Mouse (Mus musculus) lung, embryonic 15.5 days (tissue): Measurements from ENCODE around the gene Pign. TPM values are rescaled to one million over a fixed set of nuclear protein-coding genes. Genes with fewer than 3 reads are reported as not detected.
A peak's percentile ranks its signal among the peaks of the same experiment; 100 is the strongest.

Experiments
- ATAC-seq: fragments of 200-750 bp; cut with Nextera tagmentation; 2 replicates; pipeline ENCODE4 v1.8.0; 2017; ENCODE audit warnings: moderate number of reproducible peaks, borderline replicate concordance; ENCODE audit not compliant: low FRiP score, low TSS enrichment; ENCODE audit errors: extremely low read depth
- H3K27ac ChIP-seq: fragments of 300-500 bp; sonication (generic); 2 replicates; pipeline ENCODE4 v1.5.1; 2015; ENCODE audit warnings: moderate library complexity, mild to moderate bottlenecking, inconsistent platforms
- H3K27me3 ChIP-seq: fragments of 300-500 bp; sonication (generic); 2 replicates; pipeline ENCODE4 v1.6.1; 2015; ENCODE audit warnings: inconsistent platforms
- H3K36me3 ChIP-seq: fragments of 300-500 bp; sonication (generic); 2 replicates; pipeline ENCODE4 v1.6.1; 2015; ENCODE audit warnings: inconsistent platforms
- H3K4me1 ChIP-seq: fragments of 300-500 bp; sonication (generic); 2 replicates; pipeline ENCODE4 v1.6.1; 2015; ENCODE audit warnings: inconsistent platforms
- H3K4me2 ChIP-seq: fragments of 300-500 bp; sonication (generic); 2 replicates; pipeline ENCODE4 v1.6.1; 2015; ENCODE audit warnings: inconsistent platforms, mild to moderate bottlenecking, moderate library complexity
- H3K4me3 ChIP-seq: fragments of 300-500 bp; sonication (generic); 2 replicates; pipeline ENCODE4 v1.5.1; 2015; ENCODE audit warnings: mild to moderate bottlenecking, inconsistent platforms
- H3K9ac ChIP-seq: fragments of 300-500 bp; sonication (generic); 2 replicates; pipeline ENCODE4 v1.6.1; 2015; ENCODE audit warnings: inconsistent platforms
- H3K9me3 ChIP-seq: fragments of 300-500 bp; sonication (generic); 2 replicates; pipeline ENCODE4 v1.6.1; 2016; ENCODE audit warnings: inconsistent platforms
- whole genome bisulfite sequencing: fragments of 180-500 bp; shearing (Covaris S2); methylation state at CpG from one replicate; pipeline ENCODE4 v1.1.7; 2015; 5-methylcytosine and 5-hydroxymethylcytosine counted together
- polyA plus RNA-seq: library from polyadenylated mRNA; unstranded; fragments of >200 nt; fragmentation: Nextera tagmentation; extraction: Ambion mirVana; gene quantifications from 2 replicates; pipeline ENCODE4 v1.2.1, GENCODE M21; 2015

The Pign gene
- polyA plus RNA-seq, 1 experiment from 2014 or later: 14.7 TPM

GRCm38 (mm10) chr1:105662820-105663170 is 682 bp downstream of the Pign start:
- WGBS: 6% methylated on average over 6 of the region's 6 CpGs
- H3K4me1 ChIP-seq: peaks cover 6% of the 10 kb centered on the region; the same call in 1 of the 2 replicates
- no peaks in the 10 kb centered on the region for H3K9me3 ChIP-seq
- no peaks in the 10 kb centered on the region for H3K36me3 ChIP-seq
- peak overlapping the region; percentile 62 for H3K9ac ChIP-seq
- no peaks in the 10 kb centered on the region for H3K27me3 ChIP-seq
- no peak for ATAC-seq
- H3K4me2 ChIP-seq: peak overlapping the region; percentile 59
- H3K4me3 ChIP-seq: peak overlapping the region; percentile 98
- H3K27ac ChIP-seq: peak overlapping the region; percentile 64

- Histone ChIP-seq H3K4me3 (no peak overlapping the region), H3K9ac (no peak overlapping the region), H3K4me2 (no peak overlapping the region), H3K27me3 (no peaks in the 10 kb centered on the region), H3K4me1 (no peaks in the 10 kb centered on the region; the same call in 1 of the 2 replicates), H3K9me3 (no peaks in the 10 kb centered on the region), H3K36me3 (peaks cover 10% of the 10 kb centered on the region), H3K27ac (no peak overlapping the region)
- WGBS: 13% methylated on average over 3 of the region's 3 CpGs
- no peak for ATAC-seq
These were observed 3.5 kb downstream of the Pign start for GRCm38 (mm10) chr1:105660015-105660414.

- Histone ChIP-seq H3K27ac (no peak overlapping the region), H3K4me1 (no peaks in the 10 kb centered on the region), H3K4me2 (no peak overlapping the region), H3K36me3 (peaks cover 17% of the 10 kb centered on the region), H3K27me3 (no peaks in the 10 kb centered on the region), H3K9ac (no peak overlapping the region), H3K4me3 (no peak overlapping the region), H3K9me3 (no peaks in the 10 kb centered on the region)
- 92% methylated on average over 1 of the region's 1 CpGs for WGBS
- no peak for ATAC-seq
These were observed 9.5 kb downstream of the Pign start for GRCm38 (mm10) chr1:105653981-105654380.

- no peak overlapping the region for H3K27ac ChIP-seq
- WGBS: 95% methylated on average over 1 of the region's 1 CpGs
- no peak overlapping the region for H3K4me3 ChIP-seq
- no peak overlapping the region for H3K9ac ChIP-seq
- no peak overlapping the region for H3K4me2 ChIP-seq
- no peak for ATAC-seq
- no peaks in the 10 kb centered on the region for H3K4me1 ChIP-seq
- H3K36me3 ChIP-seq: peaks cover 21% of the 10 kb centered on the region
- no peaks in the 10 kb centered on the region for H3K27me3 ChIP-seq
- H3K9me3 ChIP-seq: no peaks in the 10 kb centered on the region
These were observed 12.8 kb downstream of the Pign start for GRCm38 (mm10) chr1:105650650-105651049.

- H3K9me3 ChIP-seq: no peaks in the 10 kb centered on the region
- ATAC-seq: no peak
These were observed 19.4 kb downstream of the Pign start for GRCm38 (mm10) chr1:105644093-105644492.

GRCm38 (mm10) chr1:105630481-105630880 is 33.0 kb downstream of the Pign start:
- WGBS: 20% methylated on average over 3 of the region's 3 CpGs
- no peaks in the 10 kb centered on the region for H3K27me3 ChIP-seq
- no peaks in the 10 kb centered on the region for H3K4me1 ChIP-seq
- ATAC-seq: no peak
- no peak overlapping the region for H3K27ac ChIP-seq
- H3K4me3 ChIP-seq: no peak overlapping the region
- no peak overlapping the region for H3K4me2 ChIP-seq
- no peak overlapping the region for H3K9ac ChIP-seq
- H3K36me3 ChIP-seq: no peaks in the 10 kb centered on the region
- H3K9me3 ChIP-seq: no peaks in the 10 kb centered on the region

More at GRCm38 (mm10) chr1:105644093-105644492, 19.4 kb downstream of the Pign start:
- H3K4me2 ChIP-seq: no peak overlapping the region
- H3K36me3 ChIP-seq: peaks cover 24% of the 10 kb centered on the region
- H3K4me1 ChIP-seq: no peaks in the 10 kb centered on the region
- WGBS: 76% methylated on average over 3 of the region's 3 CpGs
- no peaks in the 10 kb centered on the region for H3K27me3 ChIP-seq
- H3K4me3 ChIP-seq: no peak overlapping the region
- no peak overlapping the region for H3K27ac ChIP-seq
- no peak overlapping the region for H3K9ac ChIP-seq

- H3K4me3 ChIP-seq: no peak overlapping the region
- no peaks in the 10 kb centered on the region for H3K27me3 ChIP-seq
- WGBS: 73% methylated on average over 2 of the region's 2 CpGs
- no peak overlapping the region for H3K4me2 ChIP-seq
- no peaks in the 10 kb centered on the region for H3K4me1 ChIP-seq
- no peaks in the 10 kb centered on the region for H3K9me3 ChIP-seq
- no peak overlapping the region for H3K9ac ChIP-seq
- ATAC-seq: no peak
- H3K36me3 ChIP-seq: no peaks in the 10 kb centered on the region
- no peak overlapping the region for H3K27ac ChIP-seq
These were observed 73.8 kb downstream of the Pign start for GRCm38 (mm10) chr1:105589673-105590072.

- no peak overlapping the region for H3K4me3 ChIP-seq
- H3K27me3 ChIP-seq: no peaks in the 10 kb centered on the region
- no peak overlapping the region for H3K4me2 ChIP-seq
- no peak overlapping the region for H3K9ac ChIP-seq
- ATAC-seq: no peak
- peaks cover 2% of the 10 kb centered on the region; the same call in 1 of the 2 replicates for H3K36me3 ChIP-seq
- H3K9me3 ChIP-seq: no peaks in the 10 kb centered on the region
- 67% methylated on average over 5 of the region's 5 CpGs for WGBS
- no peak overlapping the region for H3K27ac ChIP-seq
- H3K4me1 ChIP-seq: no peaks in the 10 kb centered on the region
These were observed 74.8 kb downstream of the Pign start for GRCm38 (mm10) chr1:105588697-105589096.

- Histone ChIP-seq H3K9me3 (no peaks in the 10 kb centered on the region), H3K4me2 (no peak overlapping the region), H3K4me3 (no peak overlapping the region), H3K4me1 (no peaks in the 10 kb centered on the region), H3K36me3 (peaks cover 21% of the 10 kb centered on the region), H3K9ac (no peak overlapping the region), H3K27ac (no peak overlapping the region), H3K27me3 (no peaks in the 10 kb centered on the region)
- 91% methylated on average over 1 of the region's 1 CpGs for WGBS
- ATAC-seq: no peak
These were observed 80.7 kb downstream of the Pign start for GRCm38 (mm10) chr1:105582800-105583199.

GRCm38 (mm10) chr1:105580909-105581308 is 82.6 kb downstream of the Pign start:
- no peak for ATAC-seq
- Histone ChIP-seq H3K27ac (no peak overlapping the region), H3K27me3 (no peaks in the 10 kb centered on the region), H3K9me3 (no peaks in the 10 kb centered on the region), H3K36me3 (peaks cover 21% of the 10 kb centered on the region), H3K9ac (no peak overlapping the region), H3K4me2 (no peak overlapping the region), H3K4me3 (no peak overlapping the region), H3K4me1 (no peaks in the 10 kb centered on the region)
- WGBS: 91% methylated on average over 2 of the region's 2 CpGs

GRCm38 (mm10) chr1:105566051-105566450 is 97.4 kb downstream of the Pign start:
- WGBS: 68% methylated on average over 3 of the region's 3 CpGs
- no peak overlapping the region for H3K27ac ChIP-seq
- no peaks in the 10 kb centered on the region for H3K9me3 ChIP-seq
- no peak overlapping the region for H3K9ac ChIP-seq
- H3K36me3 ChIP-seq: peaks cover 10% of the 10 kb centered on the region; the same call in 1 of the 2 replicates
- H3K4me3 ChIP-seq: no peak overlapping the region
- H3K27me3 ChIP-seq: no peaks in the 10 kb centered on the region
- H3K4me1 ChIP-seq: no peaks in the 10 kb centered on the region
- no peak for ATAC-seq
- H3K4me2 ChIP-seq: no peak overlapping the region

GRCm38 (mm10) chr1:105564289-105564688 is 99.2 kb downstream of the Pign start:
- no peak for ATAC-seq
- Histone ChIP-seq H3K36me3 (peaks cover 10% of the 10 kb centered on the region; the same call in 1 of the 2 replicates), H3K4me1 (no peaks in the 10 kb centered on the region), H3K27me3 (no peaks in the 10 kb centered on the region), H3K9me3 (no peaks in the 10 kb centered on the region), H3K9ac (no peak overlapping the region), H3K27ac (no peak overlapping the region), H3K4me2 (no peak overlapping the region), H3K4me3 (no peak overlapping the region)
- WGBS: 92% methylated on average over 1 of the region's 1 CpGs

- Histone ChIP-seq H3K4me1 (no peaks in the 10 kb centered on the region), H3K27me3 (no peaks in the 10 kb centered on the region), H3K4me3 (no peak overlapping the region), H3K4me2 (no peak overlapping the region), H3K9me3 (no peaks in the 10 kb centered on the region), H3K27ac (no peak overlapping the region), H3K36me3 (peaks cover 10% of the 10 kb centered on the region; the same call in 1 of the 2 replicates), H3K9ac (no peak overlapping the region)
- no peak for ATAC-seq
- WGBS: 84% methylated on average over 2 of the region's 2 CpGs
These were observed 99.7 kb downstream of the Pign start for GRCm38 (mm10) chr1:105563821-105564220.
